Mouse (Mus musculus) liver, embryonic 14.5 days (tissue): ENCODE results near the gene Zfp36l1.
"Not testable (repeated sequence)": the region's sequence is repeated elsewhere in the genome, so short reads cannot be mapped to it uniquely, and the experiment has no call there.

Source experiments
- CTCF ChIP-seq: IDR thresholded peaks from 2 replicates; pipeline ENCODE4 v1.5.1; 2016; ENCODE audit warnings: antibody characterized with exemption, low read depth, control low read depth
- EP300 ChIP-seq: IDR thresholded peaks from 2 replicates; pipeline ENCODE4 v1.6.1; 2016; ENCODE audit warnings: antibody characterized with exemption, low read depth

- peak; percentile 84 for TF ChIP-seq CTCF
- TF ChIP-seq EP300, result not testable (repeated sequence)
These were observed 3.7 kb downstream of the Zfp36l1 start for GRCm38 (mm10) chr12:80108896-80109668.
